Mouse (Mus musculus) cerebellum, postnatal 25 days (tissue): ENCODE measurements around the gene Edn3.

Experiments used
- DNase-seq, 2 experiments: peaks; one replicate each; pipeline ENCODE4 v3.0.0; 2021; ENCODE audit warnings: mixed read lengths in 2 of 2

Gene Edn3

DNA sequence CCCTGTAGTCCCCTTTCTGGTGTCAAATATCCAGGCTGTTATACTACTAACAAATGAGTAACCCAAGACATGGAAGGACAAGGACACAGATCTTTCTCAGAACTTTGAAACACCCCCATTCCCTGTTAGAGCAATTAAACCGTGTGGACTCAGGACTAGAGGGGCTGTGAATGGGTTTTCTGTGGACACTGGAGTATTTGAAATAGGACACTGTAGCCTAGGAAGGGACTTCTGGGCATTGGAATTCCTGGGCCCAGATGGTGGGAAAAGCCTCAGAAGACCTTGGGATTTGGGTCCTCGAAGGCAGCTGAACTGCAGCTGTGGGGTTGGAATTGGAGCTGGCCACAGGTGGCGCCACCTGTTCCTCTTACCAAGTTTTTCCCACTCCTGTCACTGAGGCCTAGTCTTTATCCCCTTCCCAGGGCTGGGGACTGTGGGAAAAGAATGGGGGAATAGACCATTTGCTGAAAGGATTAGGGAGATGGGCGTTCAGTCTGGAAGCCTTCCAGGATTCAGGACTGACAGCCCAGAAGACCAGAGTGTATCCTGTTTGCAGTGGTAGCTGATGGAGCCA, 37.2 kb downstream of the Edn3 start:
- DNase-seq = no peak

DNA sequence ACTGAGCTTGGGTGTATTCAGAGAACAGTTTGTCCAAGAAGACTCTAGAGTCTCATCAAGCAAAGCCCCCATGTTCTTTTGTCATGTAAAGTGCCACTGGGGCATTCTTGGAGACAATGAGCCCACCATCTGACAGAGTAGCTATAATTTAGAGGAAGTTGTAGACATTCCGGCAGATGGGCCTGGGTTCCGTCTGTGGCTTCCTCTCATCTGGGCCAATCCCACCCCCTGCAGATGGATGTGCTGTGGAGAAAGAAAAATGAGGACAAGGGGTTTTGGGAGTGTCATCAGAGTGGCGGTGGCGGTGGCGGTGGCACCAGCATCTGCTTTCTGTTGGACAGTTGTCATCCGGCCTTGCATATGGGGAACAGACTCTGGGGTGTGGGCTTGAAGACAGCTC, 42.0 kb downstream of the Edn3 start:
- no peak for DNase-seq

DNA sequence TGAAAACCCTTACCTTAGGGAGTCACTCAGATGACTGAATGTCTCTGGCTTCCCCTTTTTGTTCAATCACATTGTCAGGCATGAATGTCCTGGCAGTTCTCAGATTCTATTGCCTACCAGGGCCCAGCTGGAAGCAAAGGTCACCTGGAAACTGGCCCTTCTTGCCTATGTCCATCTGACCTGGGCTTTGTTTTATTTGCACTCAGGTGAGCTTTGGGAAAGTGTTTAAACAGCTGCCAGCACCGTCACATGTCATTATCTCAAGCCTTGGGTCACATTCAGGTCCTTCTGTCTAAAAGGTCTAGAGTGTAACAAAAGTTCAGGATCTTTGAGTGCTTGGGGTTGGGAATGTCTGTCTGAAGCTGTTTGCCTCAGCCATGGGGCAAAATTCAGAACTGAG, 43.2 kb downstream of the Edn3 start:
- DNase-seq = no peak

DNA sequence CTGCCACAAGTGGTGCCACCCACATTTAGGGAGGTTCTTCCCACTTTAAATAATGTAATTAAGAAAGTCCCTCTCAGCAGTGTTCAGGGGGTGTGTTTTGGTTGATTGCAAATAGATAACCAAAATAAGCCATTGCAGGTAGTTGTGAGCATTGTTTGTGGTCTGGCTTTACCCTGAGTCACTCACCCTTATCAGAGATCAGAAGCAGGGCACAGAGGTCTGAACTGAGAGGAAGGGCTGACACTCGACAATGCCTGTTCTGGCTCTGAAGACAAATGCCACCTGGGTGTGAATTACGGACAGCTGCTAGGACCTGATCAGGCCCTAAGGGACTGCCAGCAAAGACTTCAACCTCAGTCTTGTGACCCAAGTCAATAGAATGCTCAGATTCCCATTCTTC, 47.5 kb downstream of the Edn3 start:
- DNase-seq = no peak

DNA sequence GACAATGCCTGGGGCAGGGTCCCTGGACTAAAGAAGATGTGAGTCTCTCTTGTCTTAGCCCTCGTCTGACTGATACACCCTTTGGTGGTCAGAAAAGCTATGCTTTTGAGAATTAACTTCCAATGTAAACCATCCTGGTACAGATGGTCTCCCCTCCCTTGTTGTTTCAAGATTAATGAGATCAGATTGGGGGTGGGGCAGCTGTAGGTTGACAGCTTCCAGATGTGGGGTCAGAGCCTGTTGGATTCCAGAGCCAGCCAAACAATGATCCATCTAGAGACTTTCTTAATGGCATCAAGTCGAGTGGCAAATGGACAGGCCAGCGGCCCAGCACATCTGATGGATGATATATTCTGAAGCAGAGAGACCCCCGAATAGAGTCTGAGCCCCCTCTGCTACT, 48.9 kb downstream of the Edn3 start:
- DNase-seq = no peak

DNA sequence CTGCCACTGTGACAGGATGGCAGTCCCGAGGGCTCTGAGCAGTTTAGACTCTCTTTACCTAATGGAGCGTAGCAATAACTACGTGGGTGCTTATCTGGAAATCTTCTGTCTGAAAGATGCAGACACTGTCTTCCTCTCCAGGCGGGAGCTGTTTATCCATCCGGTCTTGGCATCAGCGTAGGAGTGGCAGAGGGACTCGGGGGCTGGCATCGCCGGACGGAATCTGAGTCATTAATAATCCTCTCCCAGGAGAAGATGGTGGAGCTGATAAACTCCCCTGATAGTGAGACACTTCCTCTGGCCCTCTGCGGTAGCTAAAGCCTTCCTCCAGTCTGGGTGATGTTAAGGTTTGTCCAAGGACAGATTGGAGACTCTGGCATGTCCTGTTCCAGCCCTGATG, 52.9 kb downstream of the Edn3 start:
- no peak for DNase-seq

DNA sequence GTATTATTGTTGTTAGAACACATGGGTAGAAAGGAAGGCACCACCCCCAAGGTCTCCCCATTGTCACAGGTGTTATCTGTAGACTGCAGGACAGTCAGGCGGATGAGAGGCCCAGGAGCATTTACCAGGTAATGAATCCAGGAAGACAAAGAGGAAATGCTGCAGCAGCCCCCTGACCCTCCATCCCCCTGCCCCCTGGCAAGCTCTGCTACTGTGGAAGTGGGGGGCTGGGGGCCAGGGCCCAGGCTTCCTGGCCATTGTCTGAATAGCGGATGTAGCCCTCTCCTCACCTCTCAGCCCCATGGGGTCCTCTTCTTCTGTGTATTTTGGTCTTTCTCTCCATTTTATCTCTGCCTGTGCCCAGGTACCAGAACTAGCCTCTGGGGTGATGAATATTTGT, 55.7 kb downstream of the Edn3 start:
- no peak for DNase-seq

DNA sequence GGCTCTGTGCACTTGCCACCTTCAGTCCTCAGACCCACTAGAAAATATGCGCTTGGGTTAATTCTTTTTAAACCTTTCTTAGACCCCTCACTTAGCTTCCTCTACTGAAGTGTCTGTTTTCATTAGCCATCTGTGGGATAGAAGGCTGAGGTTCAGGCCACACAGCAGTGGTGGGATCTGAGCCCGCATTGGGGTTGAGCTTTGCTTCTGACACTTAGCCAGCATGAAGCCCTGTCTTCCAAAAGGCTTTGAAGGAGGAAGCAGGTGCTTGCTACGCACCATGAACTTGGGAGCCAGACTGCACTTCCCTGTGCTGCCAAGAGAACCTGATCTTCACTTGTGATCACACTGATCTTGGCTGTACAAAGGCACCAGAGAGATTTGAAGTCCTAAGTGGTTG, 59.9 kb downstream of the Edn3 start:
- peak; percentile 18 to 32 for DNase-seq

DNA sequence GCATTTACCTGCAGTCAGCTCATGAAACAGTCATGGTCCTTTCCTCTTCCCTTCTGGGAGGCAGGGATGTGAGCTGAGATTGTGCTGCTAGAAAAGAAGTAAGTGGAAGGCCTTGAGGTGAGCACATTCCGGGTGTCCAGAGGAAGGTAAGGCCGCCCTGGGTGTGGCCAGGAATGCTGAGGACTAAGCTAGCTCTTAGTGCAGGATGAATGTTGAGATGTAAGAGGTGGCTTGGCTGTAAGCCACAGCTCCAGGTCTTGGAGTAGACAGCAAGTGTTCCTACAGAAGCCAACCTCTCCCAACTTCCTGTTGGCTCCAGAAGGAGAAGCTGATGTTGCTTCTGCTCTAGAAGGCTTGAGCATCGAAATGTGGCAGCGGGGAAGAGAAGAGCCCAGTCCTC, 67.4 kb downstream of the Edn3 start:
- DNase-seq = no peak

DNA sequence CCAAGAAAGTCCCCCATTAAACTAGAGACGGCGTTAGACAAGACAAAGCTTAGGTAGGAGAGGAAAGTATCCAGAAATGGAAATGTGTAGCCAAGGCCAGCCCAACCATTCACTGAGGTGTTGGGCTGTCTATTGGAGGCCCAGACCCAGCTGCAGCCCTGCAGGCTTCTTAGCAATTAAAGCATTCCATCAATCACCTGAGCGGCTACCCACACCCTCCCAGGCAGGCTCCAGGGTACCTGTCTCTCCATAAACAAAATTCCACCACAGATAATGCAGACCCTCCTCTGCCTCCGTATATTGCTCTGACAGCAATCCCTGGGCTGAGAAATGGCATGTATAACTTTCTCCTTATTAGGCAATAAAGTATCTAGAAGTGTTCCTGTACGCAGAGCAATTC, 73.2 kb downstream of the Edn3 start:
- DNase-seq = no peak
